Mouse (Mus musculus) lung, postnatal 0 days (tissue): ENCODE results near the gene Hdac9. TPM values are rescaled to one million over a fixed set of nuclear protein-coding genes. Genes with fewer than 3 reads are reported as not detected.

Experiments used
- ATAC-seq: fragments of 200-750 bp; cut with Nextera tagmentation; 2 replicates; pipeline ENCODE4 v1.8.0; 2017; ENCODE audit warnings: moderate library complexity
- DNase-seq: peaks from one replicate; pipeline ENCODE4 v3.0.0-alpha.2; 2016; ENCODE audit warnings: low spot score
- H3K27ac ChIP-seq: fragments of 300-500 bp; sonication (generic); 2 replicates; pipeline ENCODE4 v1.5.1; 2014; ENCODE audit warnings: antibody characterized with exemption, mild to moderate bottlenecking, low read length, mixed read lengths
- H3K27me3 ChIP-seq: fragments of 300-500 bp; sonication (generic); replicated peaks from 2 replicates; pipeline ENCODE4 v1.6.1; 2014; ENCODE audit warnings: low read length, mixed read lengths; ENCODE audit not compliant: insufficient read depth
- H3K36me3 ChIP-seq: fragments of 300-500 bp; sonication (generic); 2 replicates; pipeline ENCODE4 v1.6.1; 2014; ENCODE audit warnings: low read length, mixed read lengths; ENCODE audit not compliant: insufficient read depth
- H3K4me1 ChIP-seq: fragments of 300-500 bp; sonication (generic); 2 replicates; pipeline ENCODE4 v1.6.1; 2014; ENCODE audit warnings: antibody characterized with exemption, low read depth, low read length, mixed read lengths; ENCODE audit not compliant: insufficient read depth
- H3K4me2 ChIP-seq: fragments of 300-500 bp; sonication (generic); replicated peaks from 2 replicates; pipeline ENCODE4 v1.6.1; 2014; ENCODE audit warnings: low read depth, mild to moderate bottlenecking, low read length, moderate library complexity, mixed read lengths
- H3K4me3 ChIP-seq: fragments of 300-500 bp; sonication (generic); 2 replicates; pipeline ENCODE4 v1.5.1; 2014; ENCODE audit warnings: low read depth, low read length
- H3K9ac ChIP-seq: fragments of 300-500 bp; sonication (generic); replicated peaks from 2 replicates; pipeline ENCODE4 v1.6.1; 2014; ENCODE audit warnings: low read depth, mild to moderate bottlenecking
- H3K9me3 ChIP-seq: fragments of 300-500 bp; sonication (generic); 2 replicates; pipeline ENCODE4 v1.6.1; 2016; ENCODE audit warnings: low read length, mixed read lengths
- CTCF ChIP-seq: IDR thresholded peaks from 2 replicates; pipeline ENCODE4 v1.5.1; 2016; ENCODE audit warnings: antibody characterized with exemption, mild to moderate bottlenecking
- EP300 ChIP-seq: IDR thresholded peaks from 2 replicates; pipeline ENCODE4 v1.6.1; 2016; ENCODE audit warnings: antibody characterized with exemption, mild to moderate bottlenecking, control low read depth
- WGBS: fragments of 180-500 bp; shearing (Covaris S2); extraction: QIAGEN DNeasy Blood & Tissue Kit; methylation state at CpG from one replicate; pipeline ENCODE4 v1.1.7; 2014; 5-methylcytosine and 5-hydroxymethylcytosine counted together
- polyA plus RNA-seq: library from polyadenylated mRNA; unstranded; fragments of >200 nt; fragmentation: Nextera tagmentation; extraction: Ambion mirVana; gene quantifications from 2 replicates; pipeline ENCODE4 v1.2.1, GENCODE M21; 2015

The Hdac9 gene
- polyA plus RNA-seq, 1 experiment from 2014 or later: 6.0 TPM

GRCm38 (mm10) chr12:34653615-34654014, 263.3 kb downstream of the Hdac9 start:
- Histone ChIP-seq H3K27me3 (no peaks in the 10 kb centered on the region), H3K4me3 (no peak overlapping the region), H3K9me3 (no peaks in the 10 kb centered on the region), H3K9ac (no peak overlapping the region), H3K4me1 (no peaks in the 10 kb centered on the region), H3K36me3 (no peaks in the 10 kb centered on the region), H3K4me2 (no peak overlapping the region), H3K27ac (no peak overlapping the region)
- no peak for DNase-seq
- TF ChIP-seq CTCF (peak; percentile 48), EP300 (no peak)
- 39% methylated on average over 3 of the region's 3 CpGs for whole genome bisulfite sequencing
- ATAC-seq: no peak

- Histone ChIP-seq H3K27me3 (no peaks in the 10 kb centered on the region), H3K9me3 (no peaks in the 10 kb centered on the region), H3K4me1 (no peaks in the 10 kb centered on the region), H3K27ac (no peak overlapping the region), H3K9ac (no peak overlapping the region), H3K4me3 (no peak overlapping the region), H3K4me2 (no peak overlapping the region), H3K36me3 (no peaks in the 10 kb centered on the region)
- no peak for DNase-seq
- 69% methylated on average over 3 of the region's 3 CpGs for WGBS
- no peak for ATAC-seq
- TF ChIP-seq CTCF: no peak
- TF ChIP-seq EP300: no peak
Observed at GRCm38 (mm10) chr12:34648753-34649152, 268.1 kb downstream of the Hdac9 start.

- H3K36me3 ChIP-seq: no peaks in the 10 kb centered on the region
- no peak for ATAC-seq
- H3K4me2 ChIP-seq: no peak overlapping the region
- no peak overlapping the region for H3K9ac ChIP-seq
- WGBS: 81% methylated on average over 4 of the region's 4 CpGs
- no peak overlapping the region for H3K4me3 ChIP-seq
- TF ChIP-seq EP300 (no peak), CTCF (no peak)
- no peaks in the 10 kb centered on the region for H3K9me3 ChIP-seq
- H3K27me3 ChIP-seq: no peaks in the 10 kb centered on the region
- no peak overlapping the region for H3K27ac ChIP-seq
- DNase-seq: no peak
- no peaks in the 10 kb centered on the region for H3K4me1 ChIP-seq
Observed at GRCm38 (mm10) chr12:34641705-34642259, 275.1 kb downstream of the Hdac9 start.

GRCm38 (mm10) chr12:34637238-34638124, 279.4 kb downstream of the Hdac9 start:
- Histone ChIP-seq H3K27ac (no peak overlapping the region), H3K36me3 (no peaks in the 10 kb centered on the region), H3K4me1 (no peaks in the 10 kb centered on the region), H3K9me3 (no peaks in the 10 kb centered on the region), H3K27me3 (no peaks in the 10 kb centered on the region), H3K4me3 (no peak overlapping the region), H3K4me2 (no peak overlapping the region), H3K9ac (no peak overlapping the region)
- DNase-seq: no peak
- TF ChIP-seq EP300 (no peak), CTCF (no peak)
- 47% methylated on average over 16 of the region's 16 CpGs for WGBS
- no peak for ATAC-seq

GRCm38 (mm10) chr12:34619101-34619500, 297.8 kb downstream of the Hdac9 start:
- no peaks in the 10 kb centered on the region for H3K36me3 ChIP-seq
- WGBS: 71% methylated on average over 5 of the region's 5 CpGs

GRCm38 (mm10) chr12:34618321-34618720, 298.6 kb downstream of the Hdac9 start:
- no peak for DNase-seq
- no peaks in the 10 kb centered on the region for H3K27me3 ChIP-seq
- 62% methylated on average over 3 of the region's 3 CpGs for WGBS
- no peak overlapping the region for H3K4me2 ChIP-seq
- H3K9me3 ChIP-seq: no peaks in the 10 kb centered on the region
- H3K4me1 ChIP-seq: no peaks in the 10 kb centered on the region
- no peak for TF ChIP-seq EP300
- TF ChIP-seq CTCF: no peak
- H3K36me3 ChIP-seq: no peaks in the 10 kb centered on the region
- no peak overlapping the region for H3K9ac ChIP-seq
- no peak overlapping the region for H3K27ac ChIP-seq
- no peak for ATAC-seq
- no peak overlapping the region for H3K4me3 ChIP-seq

More at GRCm38 (mm10) chr12:34619101-34619500, 297.8 kb downstream of the Hdac9 start:
- Histone ChIP-seq H3K4me1 (no peaks in the 10 kb centered on the region), H3K27ac (no peak overlapping the region), H3K4me3 (no peak overlapping the region), H3K27me3 (no peaks in the 10 kb centered on the region), H3K9me3 (no peaks in the 10 kb centered on the region), H3K4me2 (no peak overlapping the region), H3K9ac (no peak overlapping the region)
- TF ChIP-seq CTCF: no peak
- no peak for TF ChIP-seq EP300
- ATAC-seq: no peak
- DNase-seq: no peak
